ENCODE assay signal across 20 mouse cellular contexts in genomic region chr6:67151515-67151914, GRCm38 (mm10).
DNase-seq lines count a peak whose midpoint lies in the region; ATAC-seq lines count a peak whose summit lies in the region.
"Had no signal": no experiment of that assay in that cellular context is flagged by ENCODE, and none has a peak within 500 bp of the region (broad histone marks: within the 10 kb centered on the region; RNA-seq: fewer than 3 reads in every experiment).

No protein-coding gene starts in this region.

- H3K9ac ChIP-seq in heart, embryonic 11.5 days (ENCODE audit: low read depth, low read length): no peak overlapping the region
- H3K9ac ChIP-seq: embryonic facial prominence, embryonic 13.5 days; embryonic facial prominence, embryonic 15.5 days had no signal

- no peak for ATAC-seq in heart, embryonic 11.5 days (replicated peaks; ENCODE audit: insufficient number of reproducible peaks, low FRiP score, low TSS enrichment)
- ATAC-seq: forebrain, embryonic 14.5 days; forebrain, embryonic 16.5 days had no signal

- H3K36me3 ChIP-seq in heart, embryonic 11.5 days (ENCODE audit: control insufficient read depth, insufficient read depth, low read length): no peaks in the 10 kb centered on the region
- H3K36me3 ChIP-seq: embryonic facial prominence, embryonic 13.5 days; embryonic facial prominence, embryonic 15.5 days; forebrain, embryonic 10.5 days had no signal

- no peak overlapping the region for H3K27ac ChIP-seq in heart, embryonic 11.5 days (ENCODE audit: low read depth, low read length)
- H3K27ac ChIP-seq: embryonic facial prominence, embryonic 13.5 days; embryonic facial prominence, embryonic 15.5 days; forebrain, embryonic 10.5 days had no signal

- H3K27me3 ChIP-seq in heart, embryonic 11.5 days (ENCODE audit: control insufficient read depth, insufficient read depth, low read length): peaks cover 3% of the 10 kb centered on the region
- H3K27me3 ChIP-seq: embryonic facial prominence, embryonic 13.5 days; embryonic facial prominence, embryonic 15.5 days had no signal

- DNase-seq in heart, adult 11 months: peak; percentile 19
- DNase-seq in lung, postnatal 25 days (ENCODE audit: low spot score): peak; percentile 32
- no peak for DNase-seq in lung, postnatal 10 days
- DNase-seq: adrenal gland, adult 2 months; adrenal gland, postnatal 10 days; adrenal gland, postnatal 25 days; cerebellum, adult 11 months; cerebellum, adult 18-20 months; cerebellum, adult 8-10 months; cerebellum, adult 9-11 months; cerebellum, postnatal 14 days; cerebellum, postnatal 36 days; embryo, embryonic 11 days had no signal

- 83% methylated on average over 2 of the region's 2 CpGs for WGBS in heart, embryonic 11.5 days (ENCODE audit: insufficient replicate concordance)

- no peak overlapping the region for H3K4me3 ChIP-seq in heart, embryonic 11.5 days (ENCODE audit: low read depth, low read length)
- H3K4me3 ChIP-seq: embryonic facial prominence, embryonic 13.5 days; embryonic facial prominence, embryonic 15.5 days; erythroblast, embryonic 14.5 days; forebrain, embryonic 10.5 days had no signal

- H3K4me1 ChIP-seq in heart, embryonic 11.5 days (ENCODE audit: control insufficient read depth, insufficient read depth, low read length): peaks cover 8% of the 10 kb centered on the region; the same call in 1 of the 2 replicates
- H3K4me1 ChIP-seq: embryonic facial prominence, embryonic 15.5 days had no signal

- no peaks in the 10 kb centered on the region for H3K9me3 ChIP-seq in heart, embryonic 11.5 days (replicated peaks; ENCODE audit: control insufficient read depth, low read length)
- H3K9me3 ChIP-seq: embryonic facial prominence, embryonic 13.5 days; embryonic facial prominence, embryonic 15.5 days; forebrain, embryonic 10.5 days had no signal

- H3K4me2 ChIP-seq in heart, embryonic 11.5 days: no peak overlapping the region
- H3K4me2 ChIP-seq: embryonic facial prominence, embryonic 13.5 days; embryonic facial prominence, embryonic 15.5 days had no signal
